Mouse (Mus musculus) CH12.LX (cell line): ENCODE measurements around the gene Max. TPM values are rescaled to one million over a fixed set of nuclear protein-coding genes. Genes with fewer than 3 reads are reported as not detected.

Source experiments
- DNase-seq: peaks from one replicate; pipeline ENCODE4 v3.0.0-alpha.2; 2013; ENCODE audit errors: extremely low read depth
- H3K27ac ChIP-seq: 2 replicates; pipeline ENCODE4 v1.5.1; 2012; ENCODE audit warnings: low read depth, mild to moderate bottlenecking, control low read depth, moderate library complexity; ENCODE audit not compliant: insufficient read depth
- H3K27me3 ChIP-seq: replicated peaks from 2 replicates; pipeline ENCODE3; 2012; ENCODE audit warnings: inconsistent platforms
- H3K36me3 ChIP-seq, 2 experiments: replicated peaks in 1 of 2; 2 replicates each; pipeline versions ENCODE3 to v1.6.1; 2012; ENCODE audit warnings: inconsistent platforms in 1 of 2, low read length in 1 of 2, mild to moderate bottlenecking in 1 of 2, mixed read lengths in 1 of 2, moderate library complexity in 1 of 2; ENCODE audit not compliant: control insufficient read depth in 1 of 2, insufficient read depth in 1 of 2
- H3K4me1 ChIP-seq, 2 experiments: 2 replicates each; pipeline ENCODE4 v1.6.1; 2012; ENCODE audit warnings: inconsistent platforms in 1 of 2, moderate library complexity in 1 of 2; ENCODE audit not compliant: insufficient read depth in 2 of 2, control insufficient read depth in 1 of 2
- H3K4me2 ChIP-seq: 2 replicates; pipeline ENCODE4 v1.6.1; 2012; ENCODE audit warnings: low read depth, mild to moderate bottlenecking, control low read depth; ENCODE audit not compliant: poor library complexity, insufficient read depth, severe bottlenecking
- H3K4me3 ChIP-seq, 3 experiments: fragments of 150-350 bp in 1 of 3; sonication (generic) in 1 of 3; replicated peaks in 1 of 3; 2 replicates each; pipeline versions ENCODE3 to v1.5.1; 2011 to 2012; ENCODE audit warnings: low read depth in 2 of 3, low read length in 2 of 3, mild to moderate bottlenecking in 2 of 3, moderate library complexity in 2 of 3, control low read depth in 1 of 3, improper control_type of control experiment in 1 of 3, inconsistent platforms in 1 of 3, mixed read lengths in 1 of 3; ENCODE audit not compliant: poor library complexity in 1 of 3
- H3K79me2 ChIP-seq: replicated peaks from 2 replicates; pipeline ENCODE4 v1.6.1; 2012; ENCODE audit warnings: mild to moderate bottlenecking, moderate library complexity; ENCODE audit not compliant: control insufficient read depth, poor library complexity, insufficient read depth, severe bottlenecking; ENCODE audit errors: extremely low read depth
- H3K9ac ChIP-seq: 2 replicates; pipeline ENCODE4 v1.6.1; 2012; ENCODE audit warnings: low read depth, mild to moderate bottlenecking, control low read depth, moderate library complexity; ENCODE audit not compliant: insufficient read depth
- H3K9me3 ChIP-seq: replicated peaks from 2 replicates; pipeline ENCODE3; 2012; ENCODE audit warnings: low read length, inconsistent platforms, mixed read lengths
- CTCF ChIP-seq, 2 experiments: IDR thresholded peaks in 1 of 2; conservative IDR thresholded peaks in 1 of 2; 2 replicates each; pipeline ENCODE4 v1.5.1; 2011 to 2012; ENCODE audit warnings: low read depth in 2 of 2, low read length in 2 of 2, improper control_type of control experiment in 1 of 2, inconsistent platforms in 1 of 2, mild to moderate bottlenecking in 1 of 2, moderate library complexity in 1 of 2
- EP300 ChIP-seq: IDR thresholded peaks from 2 replicates; pipeline ENCODE4 v1.6.1; 2011; ENCODE audit warnings: low read length, improper control_type of control experiment
- ETS1 ChIP-seq: conservative IDR thresholded peaks from 2 replicates; pipeline ENCODE4 v1.6.1; 2012; ENCODE audit warnings: low read depth, mild to moderate bottlenecking, inconsistent platforms, low read length, improper control_type of control experiment, moderate library complexity
- IRF4 ChIP-seq: IDR thresholded peaks from 2 replicates; pipeline ENCODE4 v1.6.1; 2014; ENCODE audit warnings: low read depth, mild to moderate bottlenecking, inconsistent platforms, low read length, improper control_type of control experiment
- JUN ChIP-seq: IDR thresholded peaks from 2 replicates; pipeline ENCODE4 v1.6.1; 2011; ENCODE audit warnings: low read depth, mild to moderate bottlenecking, low read length, improper control_type of control experiment, moderate library complexity; ENCODE audit not compliant: insufficient read depth
- MAX ChIP-seq: IDR thresholded peaks from 2 replicates; pipeline ENCODE4 v1.6.1; 2011; ENCODE audit warnings: low read length, improper control_type of control experiment
- MYC ChIP-seq: IDR thresholded peaks from 2 replicates; pipeline ENCODE4 v1.6.1; 2011; ENCODE audit warnings: low read depth, mild to moderate bottlenecking, improper control_type of control experiment, low read length
- RAD21 ChIP-seq: IDR thresholded peaks from 2 replicates; pipeline ENCODE4 v1.6.1; 2011; ENCODE audit warnings: low read depth, mild to moderate bottlenecking, low read length, improper control_type of control experiment, moderate library complexity
- SIN3A ChIP-seq: IDR thresholded peaks from 2 replicates; pipeline ENCODE4 v1.6.1; 2012; ENCODE audit warnings: low read length, improper control_type of control experiment, inconsistent platforms
- SMC3 ChIP-seq: IDR thresholded peaks from 2 replicates; pipeline ENCODE4 v1.6.1; 2011; ENCODE audit warnings: low read depth, low read length, improper control_type of control experiment
- ZC3H11A ChIP-seq: IDR thresholded peaks from 2 replicates; pipeline ENCODE4 v1.6.1; 2012; ENCODE audit warnings: low read depth, mild to moderate bottlenecking, inconsistent platforms, low read length, improper control_type of control experiment
- ZNF384 ChIP-seq: IDR thresholded peaks from 2 replicates; pipeline ENCODE4 v1.6.1; 2012; ENCODE audit warnings: low read depth, low read length, improper control_type of control experiment, inconsistent platforms
- dilution Hi-C: fragments of 300-500 bp; cut with MboI; formaldehyde crosslinking; loops from 2 replicates; pipeline ENCODE4 v1.14.3; 2020; ENCODE audit warnings: low sequenced_read_pairs; ENCODE audit not compliant: extremely low pct_unique_long_range_greater_than_20kb, extremely low pct_ligation_motif_present
- in situ Hi-C: fragments of 300-500 bp; cut with MboI; formaldehyde crosslinking; loops from 3 replicates; pipeline ENCODE4 v1.14.3; 2019; ENCODE audit warnings: low sequenced_read_pairs, low pct_ligation_motif_present, low pct_unique_long_range_greater_than_20kb, mixed read lengths
- polyA plus RNA-seq: library from polyadenylated mRNA; unstranded; fragments of >175 nt; gene quantifications from 2 replicates; pipeline ENCODE4 v1.2.1, GENCODE M21; 2012; ENCODE audit warnings: low read depth; ENCODE audit not compliant: insufficient read length
- total RNA-seq, 2 experiments: library from RNA; depleted of rRNA; stranded (reverse); fragments of 300-350 nt in 1 of 2; fragments of >200 nt in 1 of 2; gene quantifications; 2 replicates each; pipeline ENCODE4 v1.2.3; 2012 to 2014

Gene Max
- total and polyA plus RNA-seq, 3 experiments, result 23.9 to 128 (median 69.6) TPM

GRCm38 (mm10) chr12:76961932-76962891 lies at the start of gene Max (continued):
- TF ChIP-seq SMC3, result no peak

GRCm38 (mm10) chr12:77011092-77011720 lies 49.2 kb upstream of the Max start:
- H3K9ac ChIP-seq, result no peak overlapping the region
- H3K9me3 ChIP-seq, result no peaks in the 10 kb centered on the region
- no peaks in the 10 kb centered on the region for H3K79me2 ChIP-seq
- H3K36me3 ChIP-seq, result no peaks in the 10 kb centered on the region
- DNase-seq, result no peak
- H3K4me3 ChIP-seq, result no peak overlapping the region
- H3K27me3 ChIP-seq, result no peaks in the 10 kb centered on the region
- H3K4me2 ChIP-seq, result no peak overlapping the region
- dilution Hi-C loops, result no loop called here
- no peak overlapping the region for H3K27ac ChIP-seq
- TF ChIP-seq RAD21 (peak; percentile 16), CTCF (conservative IDR thresholded peaks at IDR 0.05 in 1 of 2, IDR thresholded peaks at IDR 0.05 in 1 of 2; ENCODE audit: low read depth in 2 of 2, low read length in 2 of 2) (peak in 1 of 2 experiments; percentile 47; a peak in 2 of 4 replicates), SMC3 (peak; percentile 26), JUN (no peak)
- TF ChIP-seq, all 38 proteins: peak for 3
- in situ Hi-C loops, result no loop called here
- H3K4me1 ChIP-seq, result peaks cover 0 to 13% of the 10 kb centered on the region in 2 experiments; a peak in 2 of 4 replicates

GRCm38 (mm10) chr12:77009202-77010030 lies 47.4 kb upstream of the Max start:
- dilution Hi-C loops (no loop called here), in situ Hi-C loops (no loop called here)
- TF ChIP-seq SIN3A (no peak), IRF4 (0 out of 2 replicates have a peak, but pooled peaks have one; percentile 17), CTCF (conservative IDR thresholded peaks at IDR 0.05 in 1 of 2, IDR thresholded peaks at IDR 0.05 in 1 of 2; ENCODE audit: low read depth in 2 of 2, low read length in 2 of 2) (peak in 1 of 2 experiments; percentile 65; a peak in 2 of 4 replicates), MYC (0 out of 2 replicates have a peak, but pooled peaks have one; percentile 54), ZNF384 (0 out of 2 replicates have a peak, but pooled peaks have one; percentile 7), EP300 (0 out of 2 replicates have a peak, but pooled peaks have one; percentile 15), MAX (peak; percentile 62; the same call in 1 of the 2 replicates), ETS1 (no peak), RAD21 (peak; percentile 69), SMC3 (peak; percentile 63), ZC3H11A (peak; percentile 15; the same call in 1 of the 2 replicates)
- Histone ChIP-seq H3K27me3 (no peaks in the 10 kb centered on the region), H3K36me3 (no peaks in the 10 kb centered on the region), H3K4me3 (no peak overlapping the region), H3K4me2 (peak overlapping the region; percentile 73; the same call in 1 of the 2 replicates), H3K79me2 (no peaks in the 10 kb centered on the region), H3K9me3 (no peaks in the 10 kb centered on the region), H3K27ac (no peak overlapping the region), H3K4me1 (peaks cover 0 to 13% of the 10 kb centered on the region in 2 experiments; a peak in 2 of 4 replicates), H3K9ac (no peak overlapping the region)
- DNase-seq, result peak; percentile 71
